In genomic region chr6:121148360-121148759, GRCm38 (mm10) we compare ENCODE assay signal across 32 mouse cellular contexts. TPM values are rescaled to one million over a fixed set of nuclear protein-coding genes. Genes with fewer than 3 reads are reported as not detected.
DNase-seq lines count a peak whose midpoint lies in the region; ATAC-seq and TF ChIP-seq lines count a peak whose summit lies in the region.
"Had no signal": no experiment of that assay in that cellular context is flagged by ENCODE, and none has a peak within 500 bp of the region (broad histone marks: within the 10 kb centered on the region; RNA-seq: fewer than 3 reads in every experiment).

No protein-coding gene starts in this region.

- H3K4me1 ChIP-seq in forebrain, embryonic 10.5 days: peaks cover 46% of the 10 kb centered on the region
- peaks cover 5% of the 10 kb centered on the region; the same call in 1 of the 2 replicates for H3K4me1 ChIP-seq in forebrain, embryonic 11.5 days (replicated peaks; ENCODE audit: control insufficient read depth, insufficient read depth, low read length)
- H3K4me1 ChIP-seq in lung, adult 2 months (ENCODE audit: control insufficient read depth, insufficient read depth, low read length): peaks cover under 1% of the 10 kb centered on the region

- no peaks in the 10 kb centered on the region for H3K36me3 ChIP-seq in forebrain, embryonic 10.5 days (replicated peaks)
- no peaks in the 10 kb centered on the region for H3K36me3 ChIP-seq in forebrain, embryonic 11.5 days (ENCODE audit: control insufficient read depth, insufficient read depth, low read length)
- H3K36me3 ChIP-seq: embryonic facial prominence, embryonic 10.5 days; embryonic facial prominence, embryonic 13.5 days; G1E; heart, embryonic 12.5 days; heart, embryonic 15.5 days; hindbrain, embryonic 10.5 days; hindbrain, embryonic 13.5 days had no signal

- 58% methylated on average over 3 of the region's 3 CpGs for whole genome bisulfite sequencing in forebrain, embryonic 10.5 days
- 60% methylated on average over 3 of the region's 3 CpGs for WGBS in forebrain, embryonic 11.5 days
- WGBS in lung, adult 2 months: 38% methylated on average over 3 of the region's 3 CpGs

- no peak for TF ChIP-seq POLR2A in lung, adult 2 months (IDR thresholded peaks at IDR 0.05; ENCODE audit: borderline replicate concordance, extremely low read depth, low read depth, low read length)

- H3K4me3 ChIP-seq in forebrain, embryonic 10.5 days: no peak overlapping the region
- H3K4me3 ChIP-seq in forebrain, embryonic 11.5 days (ENCODE audit: low read depth, low read length): no peak overlapping the region
- no peak overlapping the region for H3K4me3 ChIP-seq in lung, adult 2 months (replicated peaks; ENCODE audit: extremely low read depth, low read depth, low read length)
- H3K4me3 ChIP-seq: embryonic facial prominence, embryonic 10.5 days; embryonic facial prominence, embryonic 13.5 days; erythroblast, embryonic 14.5 days; gastrocnemius, adult 2 months; heart, embryonic 12.5 days; heart, embryonic 15.5 days; hindbrain, embryonic 10.5 days; hindbrain, embryonic 13.5 days had no signal

- no peak overlapping the region for H3K9ac ChIP-seq in forebrain, embryonic 11.5 days (ENCODE audit: low read length)
- H3K9ac ChIP-seq: embryonic facial prominence, embryonic 13.5 days; forebrain, postnatal 0 days; heart, embryonic 12.5 days; heart, embryonic 15.5 days; hindbrain, embryonic 13.5 days had no signal

- H3K27me3 ChIP-seq in forebrain, embryonic 10.5 days (ENCODE audit: poor library complexity, severe bottlenecking): no peaks in the 10 kb centered on the region
- H3K27me3 ChIP-seq in forebrain, embryonic 11.5 days (ENCODE audit: control insufficient read depth, insufficient read depth, low read length): no peaks in the 10 kb centered on the region; the same call in 1 of the 2 replicates
- H3K27me3 ChIP-seq: CH12.LX; embryonic facial prominence, embryonic 13.5 days; heart, embryonic 12.5 days; heart, embryonic 15.5 days; hindbrain, embryonic 13.5 days had no signal

- no peak for TF ChIP-seq CTCF in lung, adult 2 months (IDR thresholded peaks at IDR 0.05; ENCODE audit: insufficient read depth, low read length)

- no peak for DNase-seq in forebrain, embryonic 10.5 days (ENCODE audit: extremely low spot score, low spot score)
- DNase-seq in forebrain, embryonic 11.5 days (ENCODE audit: low spot score): no peak
- DNase-seq in lung, postnatal 25 days (ENCODE audit: low spot score): peak; percentile 37
- DNase-seq in lung, adult 2 months: no peak
- DNase-seq in 416B (ENCODE audit: low read depth): peak; percentile 47
- no peak for DNase-seq in right cerebral cortex, postnatal 14 days
- DNase-seq: adrenal gland, adult 2 months; adrenal gland, postnatal 14 days; B cell, adult 2 months; cerebellum, adult 11 months; cerebellum, adult 2 months; cerebellum, adult 9-11 months; cerebellum, postnatal 36 days; embryo, embryonic 11 days; forebrain, postnatal 0 days; gastrocnemius, adult 2 months; gastrocnemius, postnatal 14 days; heart, adult 18-20 months; heart, postnatal 10 days; heart, postnatal 36 days had no signal

- no peaks in the 10 kb centered on the region for H3K9me3 ChIP-seq in forebrain, embryonic 10.5 days
- peaks cover 4% of the 10 kb centered on the region; the same call in 1 of the 2 replicates for H3K9me3 ChIP-seq in forebrain, embryonic 11.5 days (ENCODE audit: control insufficient read depth, low read length)
- H3K9me3 ChIP-seq: embryonic facial prominence, embryonic 10.5 days; embryonic facial prominence, embryonic 13.5 days; heart, embryonic 15.5 days; hindbrain, embryonic 10.5 days; hindbrain, embryonic 13.5 days had no signal

- no peak for ATAC-seq in forebrain, embryonic 11.5 days (replicated peaks; ENCODE audit: low FRiP score)
- peak; percentile 35; the same call in 1 of the 2 replicates for ATAC-seq in megakaryocyte progenitor cell, adult 5-6 weeks (replicated peaks; ENCODE audit: poor library complexity)
- ATAC-seq: forebrain, embryonic 14.5 days; forebrain, postnatal 0 days; hindbrain, embryonic 16.5 days had no signal

- peak overlapping the region; percentile 48; the same call in 1 of the 2 replicates for H3K27ac ChIP-seq in forebrain, embryonic 10.5 days
- no peak overlapping the region for H3K27ac ChIP-seq in forebrain, embryonic 11.5 days (ENCODE audit: low read depth, low read length)
- H3K27ac ChIP-seq: gastrocnemius, adult 2 months; heart, embryonic 15.5 days; hindbrain, embryonic 13.5 days had no signal

- H3K4me2 ChIP-seq in forebrain, embryonic 11.5 days (ENCODE audit: low read depth, low read length, severe bottlenecking): no peak overlapping the region
- H3K4me2 ChIP-seq: embryonic facial prominence, embryonic 13.5 days; heart, embryonic 12.5 days; heart, embryonic 15.5 days; hindbrain, embryonic 13.5 days had no signal

RNA-seq across cellular contexts. Expression of gene Mical3, which starts 17.6 kb away (rescaled TPM):
- polyA plus RNA-seq in forebrain, embryonic 10.5 days (2016; fragmentation: Nextera tagmentation; extraction: Ambion mirVana): 8.4 and 9.0 TPM in 2 replicates
- 15.7 and 18.0 TPM in 2 replicates for polyA plus RNA-seq in forebrain, embryonic 11.5 days (2014; fragmentation: Nextera tagmentation; extraction: Ambion mirVana)
- 17.8 and 24.3 TPM in 2 replicates for polyA plus RNA-seq in lung, adult 2 months (2012; rRNA removed)
- total RNA-seq in megakaryocyte progenitor cell, adult 5-6 weeks (2015): 11.3 and 16.1 TPM in 2 replicates
- total RNA-seq in megakaryocyte progenitor cell, adult 5-6 weeks (2017): 7.4 and 8.3 TPM in 2 replicates

RNA-seq across cellular contexts. Expression of gene Pex26, which starts 35.1 kb away (rescaled TPM):
- 8.0 and 10.3 TPM in 2 replicates for polyA plus RNA-seq in forebrain, embryonic 10.5 days (2016; fragmentation: Nextera tagmentation; extraction: Ambion mirVana)
- 8.7 and 9.0 TPM in 2 replicates for polyA plus RNA-seq in forebrain, embryonic 11.5 days (2014; fragmentation: Nextera tagmentation; extraction: Ambion mirVana)
- 13.0 and 13.5 TPM in 2 replicates for polyA plus RNA-seq in lung, adult 2 months (2012; rRNA removed)
- 5.3 and 8.0 TPM in 2 replicates for total RNA-seq in megakaryocyte progenitor cell, adult 5-6 weeks (2015)
- 6.7 and 7.9 TPM in 2 replicates for total RNA-seq in megakaryocyte progenitor cell, adult 5-6 weeks (2017)

Comparison
In these comparisons a context has a peak if more than half of its experiments do, and no peak if none do; other contexts are left out.
1. DNase-seq: peak in lung, postnatal 25 days (single experiment) and 416B (single experiment); none in forebrain, embryonic 10.5 days (single experiment), forebrain, embryonic 11.5 days (single experiment), lung, adult 2 months (single experiment) and right cerebral cortex, postnatal 14 days (single experiment).